Mouse (Mus musculus) lung, embryonic 16.5 days (tissue): ENCODE measurements at regions not wholly inside any gene's neighbourhood (a gene's known extent, or its start where the extent isn't known, plus 50 kb on each side); places are given as distances from the start of the nearest gene placed in this dataset.

Source experiments
- ATAC-seq: fragments of 200-750 bp; cut with Nextera tagmentation; 2 replicates; pipeline ENCODE4 v1.8.0; 2017; ENCODE audit warnings: low read depth, mild to moderate bottlenecking, moderate library complexity
- H3K27ac ChIP-seq: fragments of 300-500 bp; sonication (generic); 2 replicates; pipeline ENCODE4 v1.5.1; 2014; ENCODE audit warnings: mild to moderate bottlenecking, control low read depth, low read length
- H3K27me3 ChIP-seq: fragments of 300-500 bp; sonication (generic); 2 replicates; pipeline ENCODE4 v1.6.1; 2014; ENCODE audit warnings: low read depth, low read length, mixed read lengths; ENCODE audit not compliant: control insufficient read depth, insufficient read depth
- H3K36me3 ChIP-seq: fragments of 300-500 bp; sonication (generic); 2 replicates; pipeline ENCODE4 v1.6.1; 2014; ENCODE audit warnings: low read length; ENCODE audit not compliant: control insufficient read depth, insufficient read depth
- H3K4me1 ChIP-seq: fragments of 300-500 bp; sonication (generic); replicated peaks from 2 replicates; pipeline ENCODE4 v1.6.1; 2014; ENCODE audit warnings: low read length, mixed read lengths; ENCODE audit not compliant: control insufficient read depth, insufficient read depth
- H3K4me2 ChIP-seq: fragments of 300-500 bp; sonication (generic); 2 replicates; pipeline ENCODE4 v1.6.1; 2014; ENCODE audit warnings: low read depth, low read length, control low read depth
- H3K4me3 ChIP-seq: fragments of 300-500 bp; sonication (generic); 2 replicates; pipeline ENCODE4 v1.5.1; 2014; ENCODE audit warnings: mild to moderate bottlenecking, low read length, control low read depth
- H3K9ac ChIP-seq: fragments of 300-500 bp; sonication (generic); 2 replicates; pipeline ENCODE4 v1.6.1; 2014; ENCODE audit warnings: low read length, control low read depth
- H3K9me3 ChIP-seq: fragments of 300-500 bp; sonication (generic); 2 replicates; pipeline ENCODE4 v1.6.1; 2016; ENCODE audit warnings: low read length; ENCODE audit not compliant: control insufficient read depth
- WGBS: fragments of 180-500 bp; shearing (Covaris S2); extraction: QIAGEN DNeasy Blood & Tissue Kit; methylation state at CpG from one replicate; pipeline ENCODE4 v1.1.7; 2014; 5-methylcytosine and 5-hydroxymethylcytosine counted together

- 81% methylated on average over 5 of the region's 5 CpGs for WGBS
Observed at GRCm38 (mm10) chr5:43357901-43358300, 124.9 kb downstream of the Cpeb2 start.

DNA sequence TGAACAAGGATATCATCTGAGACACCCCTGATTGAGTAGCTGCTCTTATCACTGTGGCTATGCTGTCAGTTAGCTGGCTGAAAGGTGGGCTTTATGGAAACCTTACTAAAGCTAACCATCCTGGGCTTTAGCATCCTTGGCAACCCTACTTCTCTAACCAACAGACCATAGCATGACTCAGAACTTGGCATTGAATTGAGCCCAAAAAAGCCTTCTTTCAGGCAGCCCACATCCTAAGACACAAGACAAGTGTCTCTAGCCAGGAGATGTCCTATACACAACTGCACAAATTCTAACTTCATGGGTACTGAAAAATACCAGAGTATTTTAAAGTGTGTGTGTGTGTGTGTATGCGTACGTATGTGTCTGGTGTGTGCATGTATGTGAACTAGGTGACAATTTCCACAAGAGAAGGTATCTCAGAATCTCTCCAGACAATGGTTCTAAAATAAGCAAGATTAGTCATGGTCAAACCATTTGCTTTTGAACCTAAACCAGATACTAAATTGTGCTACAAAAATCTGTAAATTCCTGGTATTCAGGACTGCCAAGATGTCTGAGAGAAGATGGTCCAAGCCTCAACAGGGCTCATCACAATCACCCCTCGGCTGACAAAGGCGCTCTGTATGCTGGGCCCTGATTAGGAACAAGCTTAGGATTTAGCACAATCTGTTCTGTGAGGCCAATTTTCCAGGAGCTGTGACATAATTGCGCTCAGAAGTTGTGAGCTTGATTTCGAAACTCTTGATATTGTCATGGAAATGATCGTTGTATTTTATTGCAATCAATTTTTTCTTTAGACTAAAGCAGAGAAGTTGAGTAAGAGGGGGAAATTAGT is 126.2 kb downstream of the Cpeb2 start:
- Histone ChIP-seq H3K9me3 (no peaks in the 10 kb centered on the region), H3K4me2 (no peak overlapping the region), H3K4me3 (no peak overlapping the region), H3K27me3 (no peaks in the 10 kb centered on the region), H3K4me1 (peaks cover 14% of the 10 kb centered on the region), H3K27ac (no peak overlapping the region), H3K9ac (no peak overlapping the region), H3K36me3 (no peaks in the 10 kb centered on the region)
- 73% methylated on average over 7 of the region's 7 CpGs for WGBS
- no peak for ATAC-seq

More at GRCm38 (mm10) chr5:43357901-43358300, 124.9 kb downstream of the Cpeb2 start:
- H3K36me3 ChIP-seq, result no peaks in the 10 kb centered on the region
- H3K4me1 ChIP-seq, result peaks cover 14% of the 10 kb centered on the region
- H3K9ac ChIP-seq, result no peak overlapping the region
- H3K4me3 ChIP-seq, result no peak overlapping the region
- ATAC-seq, result no peak
- H3K27ac ChIP-seq, result no peak overlapping the region
- H3K4me2 ChIP-seq, result no peak overlapping the region
- no peaks in the 10 kb centered on the region for H3K27me3 ChIP-seq
- H3K9me3 ChIP-seq, result no peaks in the 10 kb centered on the region

DNA sequence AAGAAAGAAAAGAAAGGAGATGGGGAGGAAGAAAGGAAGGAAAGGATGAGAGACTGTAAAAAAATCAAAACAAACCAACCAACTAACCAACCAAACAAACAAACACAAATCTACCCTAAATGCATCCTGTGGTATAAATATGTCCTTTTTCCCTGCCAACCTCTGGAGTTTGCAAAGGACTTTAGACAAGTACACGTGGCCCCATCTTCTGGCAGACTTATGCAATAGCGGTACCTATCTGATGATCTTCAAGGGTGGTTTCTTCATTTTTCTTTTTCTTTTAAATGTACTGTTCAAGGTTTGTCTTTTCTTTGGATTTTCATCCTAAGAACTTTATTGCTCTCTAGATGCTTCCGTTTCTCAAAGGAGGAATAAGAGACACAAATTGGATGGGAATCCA is 127.3 kb downstream of the Cpeb2 start:
- Histone ChIP-seq H3K9me3 (no peaks in the 10 kb centered on the region), H3K4me1 (peaks cover 5% of the 10 kb centered on the region), H3K36me3 (no peaks in the 10 kb centered on the region), H3K4me3 (no peak overlapping the region), H3K9ac (no peak overlapping the region), H3K27me3 (no peaks in the 10 kb centered on the region), H3K27ac (no peak overlapping the region), H3K4me2 (no peak overlapping the region)
- no peak for ATAC-seq
- 36% methylated on average over 3 of the region's 3 CpGs for WGBS

- no peak for ATAC-seq
- H3K4me3 ChIP-seq, result no peak overlapping the region
- H3K27me3 ChIP-seq, result no peaks in the 10 kb centered on the region
- H3K36me3 ChIP-seq, result no peaks in the 10 kb centered on the region
- WGBS, result 88% methylated on average over 1 of the region's 1 CpGs
- no peak overlapping the region for H3K9ac ChIP-seq
- no peak overlapping the region for H3K27ac ChIP-seq
- no peaks in the 10 kb centered on the region for H3K4me1 ChIP-seq
- H3K9me3 ChIP-seq, result no peaks in the 10 kb centered on the region
- H3K4me2 ChIP-seq, result no peak overlapping the region
Observed at GRCm38 (mm10) chr5:43361026-43361425, 128.1 kb downstream of the Cpeb2 start.

DNA sequence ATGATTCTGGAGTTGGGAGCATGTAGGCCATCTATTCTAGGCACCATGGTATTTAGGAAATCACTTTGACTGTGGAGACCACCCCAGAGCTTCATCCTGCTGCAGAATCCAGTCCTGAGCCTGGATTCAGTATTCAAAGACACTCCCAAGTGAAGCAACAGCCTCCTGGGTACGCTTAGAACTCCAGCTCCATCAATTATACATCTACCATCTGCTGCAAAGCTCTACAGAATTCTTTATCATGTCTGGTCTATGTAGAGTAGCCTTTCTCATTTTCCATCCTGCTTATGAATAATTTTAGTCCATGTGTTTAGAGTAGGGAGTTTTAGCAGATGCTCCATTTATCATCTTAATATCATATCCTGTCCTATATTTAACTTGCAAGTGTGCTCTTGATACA is 139.4 kb downstream of the Cpeb2 start:
- Histone ChIP-seq H3K36me3 (no peaks in the 10 kb centered on the region), H3K9me3 (no peaks in the 10 kb centered on the region), H3K27me3 (no peaks in the 10 kb centered on the region; the same call in 1 of the 2 replicates), H3K27ac (no peak overlapping the region), H3K4me1 (no peaks in the 10 kb centered on the region), H3K9ac (no peak overlapping the region), H3K4me2 (no peak overlapping the region), H3K4me3 (no peak overlapping the region)
- WGBS, result 69% methylated on average over 1 of the region's 1 CpGs
- ATAC-seq, result no peak

GRCm38 (mm10) chr5:43384689-43385375 is 130.5 kb upstream of the C1qtnf7 start:
- peak; percentile 69 for ATAC-seq

GRCm38 (mm10) chr5:43390997-43391396 is 124.3 kb upstream of the C1qtnf7 start:
- no peaks in the 10 kb centered on the region for H3K4me1 ChIP-seq
- no peaks in the 10 kb centered on the region for H3K36me3 ChIP-seq
- no peak overlapping the region for H3K4me3 ChIP-seq
- H3K9ac ChIP-seq, result no peak overlapping the region
- H3K27me3 ChIP-seq, result no peaks in the 10 kb centered on the region
- no peak for ATAC-seq
- no peaks in the 10 kb centered on the region for H3K9me3 ChIP-seq
- WGBS, result 4% methylated on average over 2 of the region's 2 CpGs
- H3K4me2 ChIP-seq, result no peak overlapping the region
- H3K27ac ChIP-seq, result no peak overlapping the region

More at GRCm38 (mm10) chr5:43384689-43385375, 130.5 kb upstream of the C1qtnf7 start:
- Histone ChIP-seq H3K27me3 (no peaks in the 10 kb centered on the region), H3K4me1 (no peaks in the 10 kb centered on the region; the same call in 1 of the 2 replicates), H3K9me3 (no peaks in the 10 kb centered on the region), H3K36me3 (no peaks in the 10 kb centered on the region), H3K27ac (no peak overlapping the region), H3K4me3 (no peak overlapping the region), H3K4me2 (no peak overlapping the region), H3K9ac (no peak overlapping the region)
- WGBS, result 55% methylated on average over 3 of the region's 3 CpGs

GRCm38 (mm10) chr5:43391412-43392029 is 123.8 kb upstream of the C1qtnf7 start:
- 14% methylated on average over 3 of the region's 3 CpGs for WGBS

DNA sequence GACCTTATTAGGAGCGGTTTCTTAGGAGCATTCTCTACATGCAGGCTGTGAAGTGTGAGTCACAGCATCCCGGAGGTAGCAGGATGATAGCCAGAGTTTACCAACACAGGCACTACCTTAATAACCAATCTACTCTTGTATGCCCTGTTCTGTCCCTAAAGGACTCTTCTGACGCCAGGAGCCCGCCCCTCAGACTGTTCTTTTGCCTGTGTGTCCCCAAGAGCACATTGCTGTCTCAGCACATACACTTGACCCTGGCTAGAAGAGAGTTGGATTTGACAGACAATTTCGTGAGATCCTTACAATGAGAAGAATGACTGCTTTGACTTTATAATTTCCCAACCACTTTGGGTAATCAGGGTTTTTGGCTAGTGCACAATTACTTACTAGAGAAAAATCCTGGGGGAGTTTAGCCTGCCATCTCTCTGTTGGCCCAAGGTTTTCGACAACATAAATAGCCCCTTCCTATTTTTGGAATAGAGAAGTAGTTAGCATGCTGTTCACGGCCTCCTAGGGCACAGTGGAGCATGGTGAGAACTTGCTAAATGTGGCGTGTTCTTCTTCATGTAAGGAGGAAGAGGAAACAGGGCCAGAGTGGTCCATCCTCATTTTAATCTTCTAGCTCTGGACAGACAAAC is 122.3 kb upstream of the C1qtnf7 start:
- Histone ChIP-seq H3K27me3 (no peaks in the 10 kb centered on the region), H3K4me2 (no peak overlapping the region), H3K36me3 (no peaks in the 10 kb centered on the region), H3K9me3 (no peaks in the 10 kb centered on the region), H3K27ac (no peak overlapping the region), H3K4me3 (no peak overlapping the region), H3K9ac (no peak overlapping the region), H3K4me1 (no peaks in the 10 kb centered on the region)
- ATAC-seq, result no peak
- WGBS, result 69% methylated on average over 8 of the region's 8 CpGs

More at GRCm38 (mm10) chr5:43391412-43392029, 123.8 kb upstream of the C1qtnf7 start:
- Histone ChIP-seq H3K27me3 (no peaks in the 10 kb centered on the region), H3K27ac (no peak overlapping the region), H3K9me3 (no peaks in the 10 kb centered on the region), H3K4me1 (no peaks in the 10 kb centered on the region), H3K4me3 (no peak overlapping the region), H3K36me3 (no peaks in the 10 kb centered on the region), H3K4me2 (no peak overlapping the region), H3K9ac (no peak overlapping the region)
- peak; percentile 70 for ATAC-seq
